Mouse (Mus musculus) ES-Bruce4 (cell line): ENCODE data around the gene Tmem185b.

Source experiments
- CTCF ChIP-seq: IDR thresholded peaks from one replicate; pipeline ENCODE4 v1.8.1; 2011; ENCODE audit warnings: low read depth, low read length
- EP300 ChIP-seq: IDR thresholded peaks from 2 replicates; pipeline ENCODE4 v1.6.1; 2011; ENCODE audit warnings: low read depth, low read length; ENCODE audit not compliant: insufficient read depth
- POLR2A ChIP-seq: IDR thresholded peaks from one replicate; pipeline ENCODE4 v1.8.1; 2011; ENCODE audit warnings: low read length; ENCODE audit not compliant: insufficient read depth

DNA sequence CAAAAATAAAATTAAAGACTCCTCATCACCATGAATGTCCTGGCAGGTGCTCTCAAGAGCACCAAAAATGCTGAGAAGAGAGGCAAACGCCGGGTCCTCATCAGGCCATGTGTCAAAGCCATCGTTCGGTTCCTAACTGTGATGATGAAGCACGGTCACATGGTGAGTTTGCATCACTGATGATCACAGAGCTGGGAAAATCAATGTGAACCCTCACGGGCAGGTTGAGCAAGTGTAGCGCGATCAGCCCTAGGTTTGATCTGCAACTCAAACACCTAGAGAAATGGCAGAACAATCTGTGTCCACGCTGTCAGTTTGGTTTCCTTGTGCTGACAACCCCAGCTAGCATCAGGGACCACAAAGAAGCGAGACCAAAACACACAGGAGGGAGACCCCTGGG is 26.5 kb upstream of the Tmem185b start:
- TF ChIP-seq EP300 (no peak), CTCF (no peak), POLR2A (no peak)
